9 mouse cellular contexts compared by ENCODE assay signal in the genomic region with DNA sequence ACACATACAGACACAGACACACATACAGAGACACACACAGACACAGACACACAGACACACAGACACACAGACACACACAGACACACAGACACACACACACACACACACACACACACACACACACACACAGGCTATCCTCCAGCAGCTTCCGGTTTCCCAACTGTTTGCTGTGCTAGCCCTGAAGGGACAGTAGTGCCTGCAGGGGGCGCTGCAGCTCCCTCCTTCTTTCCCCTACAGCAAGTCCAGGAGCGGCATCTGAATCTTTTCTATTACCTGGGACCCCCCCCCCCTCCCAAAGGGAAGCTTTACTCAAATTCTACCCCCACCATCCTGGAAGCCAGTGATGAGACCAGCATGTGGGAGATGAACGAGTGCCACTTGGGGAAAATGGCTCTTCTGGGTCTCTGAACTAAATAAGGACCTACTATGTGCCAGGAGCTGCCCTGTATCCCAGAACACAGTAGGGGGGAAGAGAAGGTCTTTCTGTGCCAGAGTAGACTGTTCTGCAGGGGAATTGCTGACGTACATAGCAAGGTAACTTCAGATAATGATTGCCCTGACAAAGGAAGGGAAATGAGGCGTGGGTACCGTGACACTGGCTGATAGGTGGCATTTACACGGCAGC. TPM values are rescaled to one million over a fixed set of nuclear protein-coding genes. Genes with fewer than 3 reads are reported as not detected.
DNase-seq lines count a peak whose midpoint lies in the region; ATAC-seq and TF ChIP-seq lines count a peak whose summit lies in the region.
"Had no signal": no experiment of that assay in that cellular context is flagged by ENCODE, and none has a peak within 500 bp of the region (broad histone marks: within the 10 kb centered on the region; RNA-seq: fewer than 3 reads in every experiment).

No protein-coding gene starts in this region.

- peak; percentile 63 for DNase-seq in cerebellum, adult 9-11 months
- no peak for DNase-seq in cerebellum, adult 9-10 months
- DNase-seq in layer of hippocampus, adult 2 months (ENCODE audit: low spot score in 2 of 2), result no peak
- no peak for DNase-seq in layer of hippocampus, adult 9-11 months
- DNase-seq in 416B (ENCODE audit: low read depth), result peak; percentile 80
- DNase-seq in T-cell, adult 2 months (ENCODE audit: low spot score), result no peak

- no peak for ATAC-seq in monocyte, adult 5-6 weeks (replicated peaks; ENCODE audit: insufficient number of reproducible peaks, low FRiP score, low TSS enrichment, poor library complexity, severe bottlenecking)
- ATAC-seq: midbrain, embryonic 15.5 days had no signal

- no peak for TF ChIP-seq POLR2A in bone marrow macrophage, adult 2 months (IDR thresholded peaks at IDR 0.05; ENCODE audit: borderline replicate concordance, low read depth, low read length)

- H3K27ac ChIP-seq in layer of hippocampus, adult 2 months, result no peak overlapping the region
- no peak overlapping the region for H3K27ac ChIP-seq in bone marrow macrophage, adult 2 months (ENCODE audit: insufficient read depth, low read depth, low read length)
- H3K27ac ChIP-seq: midbrain, embryonic 15.5 days had no signal

- no peak overlapping the region for H3K4me3 ChIP-seq in layer of hippocampus, adult 2 months
- H3K4me3 ChIP-seq in bone marrow macrophage, adult 2 months (ENCODE audit: insufficient read depth, low read length), result no peak overlapping the region
- H3K4me3 ChIP-seq: midbrain, embryonic 15.5 days had no signal

- peak; percentile 65 for TF ChIP-seq CTCF in layer of hippocampus, adult 2 months (conservative IDR thresholded peaks at IDR 0.05)
- peak; percentile 29; the same call in 1 of the 2 replicates for TF ChIP-seq CTCF in bone marrow macrophage, adult 2 months (IDR thresholded peaks at IDR 0.05; ENCODE audit: low read depth, low read length)

- peaks cover 12% of the 10 kb centered on the region for H3K4me1 ChIP-seq in bone marrow macrophage, adult 2 months (ENCODE audit: control insufficient read depth, insufficient read depth, low read length)

RNA-seq across cellular contexts. Expression of a gene that starts 4.1 kb away (rescaled TPM):
- total RNA-seq in layer of hippocampus, adult 2 months (2021), result 10 to 100 TPM; 17.3 to 19.7 TPM
- polyA plus RNA-seq in bone marrow macrophage, adult 2 months (2012; ENCODE audit: insufficient read depth, insufficient read length, missing spikeins), result 28.4 and 33.3 TPM in 2 replicates
- total RNA-seq in monocyte, adult 5-6 weeks (2017), result 13.0 to 27.3 TPM (median 15.4 TPM) in 3 replicates

RNA-seq across cellular contexts. Expression of a gene that starts 20.9 kb away (rescaled TPM):
- 10 to 100 TPM; 69.3 to 72.5 TPM for total RNA-seq in layer of hippocampus, adult 2 months (2021)
- 58.9 and 59.7 TPM in 2 replicates for polyA plus RNA-seq in bone marrow macrophage, adult 2 months (2012; ENCODE audit: insufficient read depth, insufficient read length, missing spikeins)
- 35.4 to 39.0 TPM (median 37.6 TPM) in 3 replicates for total RNA-seq in monocyte, adult 5-6 weeks (2017)

RNA-seq across cellular contexts. Expression of a gene that starts 45.3 kb away (rescaled TPM):
- total RNA-seq in layer of hippocampus, adult 2 months (2021), result under 1 TPM; 0.56 to 0.67 TPM
- 4.0 and 4.4 TPM in 2 replicates for polyA plus RNA-seq in bone marrow macrophage, adult 2 months (2012; ENCODE audit: insufficient read depth, insufficient read length, missing spikeins)
- not detected in 3 replicates for total RNA-seq in monocyte, adult 5-6 weeks (2017)

RNA-seq across cellular contexts. Expression of a gene that starts 59.6 kb away (rescaled TPM):
- 10 to 100 TPM; 60.2 to 64.7 TPM for total RNA-seq in layer of hippocampus, adult 2 months (2021)
- 37.0 and 41.9 TPM in 2 replicates for polyA plus RNA-seq in bone marrow macrophage, adult 2 months (2012; ENCODE audit: insufficient read depth, insufficient read length, missing spikeins)
- total RNA-seq in monocyte, adult 5-6 weeks (2017), result 2.3 to 9.8 TPM (median 5.0 TPM) in 3 replicates

Comparison
In these comparisons a context has a peak if more than half of its experiments do, and no peak if none do; other contexts are left out.
1. DNase-seq: peak in cerebellum, adult 9-11 months (single experiment) and 416B (single experiment); none in cerebellum, adult 9-10 months (single experiment), layer of hippocampus, adult 2 months (0 of 2), layer of hippocampus, adult 9-11 months (single experiment) and T-cell, adult 2 months (single experiment).